Mouse (Mus musculus): ENCODE results near the gene Pla2g4f. TPM values are rescaled to one million over a fixed set of nuclear protein-coding genes. Genes with fewer than 3 reads are reported as not detected.

The Pla2g4f gene
- polyA plus RNA-seq, 1 experiment from 2014 or later = not detected

DNA sequence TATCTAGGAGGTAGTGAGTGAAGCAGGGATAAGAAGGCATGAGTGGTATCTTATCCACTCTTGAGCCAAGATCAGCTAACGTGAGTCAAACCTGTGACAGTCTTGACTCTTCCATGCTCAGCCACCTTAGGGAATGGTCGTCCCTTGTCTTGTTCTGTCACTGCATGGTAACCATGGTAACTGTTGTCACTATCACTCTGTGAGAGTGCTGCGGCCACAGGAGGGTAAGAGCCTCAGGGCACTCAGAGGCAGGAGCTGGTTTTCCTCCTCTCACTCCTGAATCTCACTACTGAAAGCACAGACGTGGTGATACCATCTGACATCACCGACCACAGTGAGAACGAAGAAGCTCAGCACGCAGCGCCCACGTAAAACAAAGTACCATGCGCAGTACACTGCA is 49.1 kb downstream of the Pla2g4f start:
- 60% methylated on average over 10 of the region's 10 CpGs for WGBS
- Histone ChIP-seq H3K27me3 (ENCODE audit: poor library complexity, severe bottlenecking) (no peaks in the 10 kb centered on the region), H3K27ac (no peak overlapping the region), H3K36me3 (replicated peaks) (no peaks in the 10 kb centered on the region), H3K4me3 (no peak overlapping the region), H3K4me1 (peaks cover 12% of the 10 kb centered on the region), H3K9me3 (no peaks in the 10 kb centered on the region)
- DNase-seq (ENCODE audit: extremely low spot score, low spot score) = no peak

GRCm38 (mm10) chr2:120262876-120263275 is 51.1 kb downstream of the Pla2g4f start:
- H3K36me3 ChIP-seq (replicated peaks) = no peaks in the 10 kb centered on the region
- peaks cover 4% of the 10 kb centered on the region; the same call in 1 of the 2 replicates for H3K4me1 ChIP-seq
- DNase-seq (ENCODE audit: extremely low spot score, low spot score) = no peak
- H3K27me3 ChIP-seq (ENCODE audit: poor library complexity, severe bottlenecking) = no peaks in the 10 kb centered on the region
- no peak overlapping the region for H3K4me3 ChIP-seq
- WGBS = 55% methylated on average over 1 of the region's 1 CpGs
- H3K9me3 ChIP-seq = no peaks in the 10 kb centered on the region
- no peak overlapping the region for H3K27ac ChIP-seq

DNA sequence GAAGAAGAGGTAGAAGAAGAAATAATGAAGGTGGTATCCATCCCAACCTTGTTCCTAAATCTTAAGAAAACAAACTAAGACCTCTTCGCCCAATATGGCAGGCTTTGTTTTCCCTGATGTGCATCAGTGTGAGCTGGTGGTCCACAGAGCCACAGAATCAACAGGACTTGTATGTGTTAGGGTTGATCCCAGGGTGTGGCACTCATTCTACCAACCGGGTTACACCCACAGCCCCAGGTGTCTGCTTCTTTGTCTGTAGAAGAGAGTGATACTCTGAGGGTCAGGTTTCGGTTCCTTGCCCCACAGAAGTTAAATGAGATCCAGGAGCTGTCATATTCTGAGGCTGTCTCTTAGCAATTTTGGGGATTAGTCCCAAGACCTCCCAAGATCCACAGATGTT is 52.6 kb downstream of the Pla2g4f start:
- peaks cover 4% of the 10 kb centered on the region; the same call in 1 of the 2 replicates for H3K4me1 ChIP-seq
- no peak for DNase-seq (ENCODE audit: extremely low spot score, low spot score)
- H3K4me3 ChIP-seq = no peak overlapping the region
- WGBS = 77% methylated on average over 3 of the region's 3 CpGs
- H3K27ac ChIP-seq = no peak overlapping the region
- H3K9me3 ChIP-seq = no peaks in the 10 kb centered on the region
- no peaks in the 10 kb centered on the region for H3K36me3 ChIP-seq (replicated peaks)
- no peaks in the 10 kb centered on the region for H3K27me3 ChIP-seq (ENCODE audit: poor library complexity, severe bottlenecking)

DNA sequence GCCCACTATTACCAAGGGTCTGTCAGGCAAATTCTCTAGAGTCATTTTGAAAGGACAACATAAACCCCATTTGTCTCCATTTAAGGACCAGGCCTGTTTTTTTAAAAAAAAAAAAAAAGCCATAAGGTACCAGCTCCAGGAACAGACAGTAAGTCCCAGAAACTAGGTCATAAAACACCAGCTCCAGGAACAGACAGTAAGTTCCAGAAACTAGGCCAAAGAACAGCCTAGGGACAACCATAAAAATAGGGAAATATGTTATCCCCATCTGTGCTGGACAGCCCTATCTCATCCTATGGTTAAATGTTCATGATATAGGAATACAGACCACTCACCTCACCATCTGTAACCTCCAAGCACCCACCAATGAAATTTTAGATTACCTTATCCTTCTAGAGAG is 57.7 kb downstream of the Pla2g4f start:
- Histone ChIP-seq H3K27me3 (ENCODE audit: poor library complexity, severe bottlenecking) (no peaks in the 10 kb centered on the region), H3K27ac (no peak overlapping the region)

DNA sequence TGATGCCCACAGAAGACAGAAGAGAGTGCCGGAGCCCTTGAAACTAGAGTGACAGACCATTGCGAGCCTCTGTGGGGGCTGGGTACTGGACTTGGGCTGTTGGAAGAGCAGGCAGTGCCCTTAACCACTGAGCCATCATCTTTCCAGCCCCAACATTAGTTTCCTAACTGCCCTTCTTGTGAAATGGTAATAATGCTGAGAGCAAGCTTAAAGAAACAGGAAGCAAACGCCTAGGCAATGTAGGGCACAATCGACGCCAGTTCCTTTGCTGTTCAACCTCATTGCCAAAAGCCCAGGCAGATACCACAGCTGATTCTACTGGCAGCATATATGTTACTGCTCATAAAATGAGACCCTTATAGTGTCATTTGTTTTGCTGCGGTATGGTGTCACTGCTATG is 61.3 kb downstream of the Pla2g4f start:
- DNase-seq (ENCODE audit: extremely low spot score, low spot score) = no peak
- Histone ChIP-seq H3K4me3 (no peak overlapping the region), H3K4me1 (no peaks in the 10 kb centered on the region), H3K36me3 (replicated peaks) (no peaks in the 10 kb centered on the region), H3K27ac (no peak overlapping the region), H3K27me3 (ENCODE audit: poor library complexity, severe bottlenecking) (no peaks in the 10 kb centered on the region), H3K9me3 (no peaks in the 10 kb centered on the region)
- WGBS = 92% methylated on average over 6 of the region's 6 CpGs

More for the DNA sequence above, 57.7 kb downstream of the Pla2g4f start:
- Histone ChIP-seq H3K36me3 (replicated peaks) (no peaks in the 10 kb centered on the region), H3K4me3 (no peak overlapping the region), H3K4me1 (no peaks in the 10 kb centered on the region), H3K9me3 (no peaks in the 10 kb centered on the region)
- no peak for DNase-seq (ENCODE audit: extremely low spot score, low spot score)

Other genes with a start within 250 kb of the Pla2g4f start
- gene Ehd4, start 159.6 kb downstream of the Pla2g4f start, polyA plus RNA-seq (2016; fragmentation: Nextera tagmentation; extraction: Ambion mirVana) = 23.7 and 28.4 TPM in 2 replicates
- 0.04 TPM in 1 of 2 replicates, not detected in the other for gene Pla2g4e, start 68.8 kb downstream of the Pla2g4f start, polyA plus RNA-seq (2016; fragmentation: Nextera tagmentation; extraction: Ambion mirVana)
- gene Pla2g4d, start 25.0 kb downstream of the Pla2g4f start, polyA plus RNA-seq (2016; fragmentation: Nextera tagmentation; extraction: Ambion mirVana) = 0.11 and 0.15 TPM in 2 replicates
- 23.5 and 26.6 TPM in 2 replicates for gene Vps39, start 39.0 kb upstream of the Pla2g4f start, polyA plus RNA-seq (2016; fragmentation: Nextera tagmentation; extraction: Ambion mirVana)
- 6.6 and 7.5 TPM in 2 replicates for gene Ganc, start 89.7 kb upstream of the Pla2g4f start, polyA plus RNA-seq (2016; fragmentation: Nextera tagmentation; extraction: Ambion mirVana)
- gene Tmem87a, start 89.9 kb upstream of the Pla2g4f start, polyA plus RNA-seq (2016; fragmentation: Nextera tagmentation; extraction: Ambion mirVana) = 5.6 TPM in 2 replicates
- gene Capn3, start 141.9 kb upstream of the Pla2g4f start, polyA plus RNA-seq (2016; fragmentation: Nextera tagmentation; extraction: Ambion mirVana) = 7.7 and 8.2 TPM in 2 replicates
- 83.1 and 87.3 TPM in 2 replicates for gene Zfp106, start 249.7 kb upstream of the Pla2g4f start, polyA plus RNA-seq (2016; fragmentation: Nextera tagmentation; extraction: Ambion mirVana)